Comparison of ENCODE assay signal across 18 mouse cellular contexts in genomic region chr7:141770988-141771387, GRCm38 (mm10). TPM values are rescaled to one million over a fixed set of nuclear protein-coding genes. Genes with fewer than 3 reads are reported as not detected.
A peak's percentile ranks its signal among the peaks of the same experiment; 100 is the strongest.
DNase-seq lines count a peak whose midpoint lies in the region; ATAC-seq and TF ChIP-seq lines count a peak whose summit lies in the region.
"Had no signal": no experiment of that assay in that cellular context is flagged by ENCODE, and none has a peak within 500 bp of the region (broad histone marks: within the 10 kb centered on the region; RNA-seq: fewer than 3 reads in every experiment).

No protein-coding gene starts in this region.

- no peaks in the 10 kb centered on the region for H3K9me3 ChIP-seq in heart, embryonic 10.5 days
- no peaks in the 10 kb centered on the region for H3K9me3 ChIP-seq in intestine, embryonic 16.5 days (ENCODE audit: control insufficient read depth, low read length)
- H3K9me3 ChIP-seq: heart, embryonic 13.5 days; neural tube, embryonic 12.5 days had no signal

- TF ChIP-seq POLR2A in small intestine, adult 2 months (IDR thresholded peaks at IDR 0.05; ENCODE audit: low read depth, low read length) = no peak

- no peak for TF ChIP-seq CTCF in small intestine, adult 2 months (IDR thresholded peaks at IDR 0.05; ENCODE audit: extremely low read depth, insufficient read length, insufficient replicate concordance, low read depth, low read length)

- no peaks in the 10 kb centered on the region for H3K36me3 ChIP-seq in heart, embryonic 10.5 days
- no peaks in the 10 kb centered on the region for H3K36me3 ChIP-seq in intestine, embryonic 16.5 days (ENCODE audit: control insufficient read depth, insufficient read depth, low read length)
- H3K36me3 ChIP-seq in small intestine, adult 2 months (ENCODE audit: control insufficient read depth, insufficient read depth, low read length) = no peaks in the 10 kb centered on the region
- H3K36me3 ChIP-seq: heart, embryonic 13.5 days; neural tube, embryonic 12.5 days had no signal

- no peak overlapping the region for H3K9ac ChIP-seq in intestine, embryonic 16.5 days (ENCODE audit: low read depth, low read length)
- H3K9ac ChIP-seq: forebrain, postnatal 0 days; heart, embryonic 13.5 days; neural tube, embryonic 12.5 days had no signal

- intact Hi-C loops in gastrocnemius, postnatal 36 days (cut with DNase I) = loop anchor here (5.0 kb wide), 1 partner anchor 156 kb away; no protein-coding TSS in a partner anchor

- H3K4me1 ChIP-seq in heart, embryonic 10.5 days = peaks cover 13% of the 10 kb centered on the region; the same call in 1 of the 2 replicates
- peaks cover 4% of the 10 kb centered on the region; the same call in 1 of the 2 replicates for H3K4me1 ChIP-seq in intestine, embryonic 16.5 days (ENCODE audit: control insufficient read depth, insufficient read depth, low read length)
- peaks cover 12% of the 10 kb centered on the region; the same call in 1 of the 2 replicates for H3K4me1 ChIP-seq in small intestine, adult 2 months (ENCODE audit: control insufficient read depth, insufficient read depth, insufficient read length, low read length)

- H3K4me3 ChIP-seq in heart, embryonic 10.5 days = no peak overlapping the region
- H3K4me3 ChIP-seq in intestine, embryonic 16.5 days (ENCODE audit: low read length) = no peak overlapping the region
- H3K4me3 ChIP-seq in small intestine, adult 2 months (ENCODE audit: low read depth, low read length) = no peak overlapping the region
- H3K4me3 ChIP-seq: heart, embryonic 13.5 days; layer of hippocampus, adult 2 months; neural tube, embryonic 12.5 days had no signal

- peak; percentile 96 for ATAC-seq in intestine, embryonic 16.5 days
- ATAC-seq: forebrain, postnatal 0 days; Patski had no signal

- WGBS in heart, embryonic 10.5 days = 50% methylated on average over 8 of the region's 8 CpGs
- 54% methylated on average over 8 of the region's 8 CpGs for WGBS in intestine, embryonic 16.5 days
- WGBS in small intestine, adult 2 months = 16% methylated on average over 8 of the region's 8 CpGs

- H3K27me3 ChIP-seq in heart, embryonic 10.5 days (ENCODE audit: insufficient read depth, poor library complexity, severe bottlenecking) = 0 out of 2 replicates have a peak, but pooled peaks cover 8% of the 10 kb centered on the region
- no peaks in the 10 kb centered on the region for H3K27me3 ChIP-seq in intestine, embryonic 16.5 days (replicated peaks; ENCODE audit: control insufficient read depth, insufficient read depth, low read length)
- no peaks in the 10 kb centered on the region for H3K27me3 ChIP-seq in small intestine, adult 2 months (ENCODE audit: control insufficient read depth, insufficient read depth, low read length)
- H3K27me3 ChIP-seq: neural tube, embryonic 12.5 days; Patski had no signal

- DNase-seq in heart, embryonic 10.5 days (ENCODE audit: low spot score) = no peak
- DNase-seq in heart, adult 8-10 months (ENCODE audit: low spot score) = no peak
- peak; percentile 12 for DNase-seq in c-Kit-positive CD71-negative TER-119-negative erythroid progenitor cells, embryonic 14.5 days (ENCODE audit: low read depth)
- DNase-seq in gastrocnemius, postnatal 36 days = no peak
- DNase-seq in thymus, postnatal 10 days (ENCODE audit: low spot score in 2 of 2) = no peak
- no peak for DNase-seq in thymus, postnatal 4 days
- DNase-seq: embryo, embryonic 11 days; forebrain, postnatal 0 days; right cerebral cortex, postnatal 4 days had no signal

- no peak overlapping the region for H3K4me2 ChIP-seq in intestine, embryonic 16.5 days (ENCODE audit: low read depth, low read length)
- H3K4me2 ChIP-seq: heart, embryonic 13.5 days; midbrain, embryonic 11.5 days; neural tube, embryonic 12.5 days had no signal

- 0 out of 2 replicates have a peak overlapping the region, but pooled peaks have one; percentile 10 for H3K27ac ChIP-seq in heart, embryonic 10.5 days
- no peak overlapping the region for H3K27ac ChIP-seq in intestine, embryonic 16.5 days (ENCODE audit: low read length)
- H3K27ac ChIP-seq in small intestine, adult 2 months (ENCODE audit: insufficient read depth, low read depth, low read length) = peak overlapping the region; percentile 28; the same call in 1 of the 2 replicates
- H3K27ac ChIP-seq: heart, embryonic 13.5 days; layer of hippocampus, adult 2 months; neural tube, embryonic 12.5 days had no signal

RNA-seq across cellular contexts. Expression of gene Muc5ac, which starts 17.8 kb away (rescaled TPM):
- polyA plus RNA-seq in heart, embryonic 10.5 days (2016; fragmentation: Nextera tagmentation; extraction: Ambion mirVana) = not detected in 2 replicates
- total RNA-seq in heart, adult 8-10 months (2022) = not detected
- polyA plus RNA-seq in intestine, embryonic 16.5 days (2015; fragmentation: Nextera tagmentation; extraction: Ambion mirVana) = not detected in 2 replicates
- 0.48 and 196 TPM in 2 replicates for polyA plus RNA-seq in small intestine, adult 2 months (2012; rRNA removed)
- not detected for total RNA-seq in gastrocnemius, postnatal 36 days (2021)
- total RNA-seq: forebrain, postnatal 0 days; layer of hippocampus, adult 2 months had no signal
- polyA plus RNA-seq: forebrain, postnatal 0 days; heart, embryonic 13.5 days; limb, embryonic 11.5 days; midbrain, embryonic 11.5 days; neural tube, embryonic 12.5 days; urinary bladder, adult 2 months had no signal
